Mouse (Mus musculus): ENCODE results near the gene Rps19. TPM values are rescaled to one million over a fixed set of nuclear protein-coding genes. Genes with fewer than 3 reads are reported as not detected.

Gene Rps19
- total and polyA plus RNA-seq, 3 experiments = 1,739 to 4,140 (median 2,094) TPM

- H3K4me3 ChIP-seq (replicated peaks in 1 of 3; ENCODE audit: low read depth in 2 of 3, low read length in 2 of 3, poor library complexity in 1 of 3) = no peak overlapping the region
- in situ Hi-C loops (cut with MboI; ENCODE audit: low pct_ligation_motif_present, low pct_unique_long_range_greater_than_20kb, low sequenced_read_pairs) = no loop called here
- no peak for DNase-seq (ENCODE audit: extremely low read depth)
Observed at GRCm38 (mm10) chr7:24864156-24864555, 20.0 kb upstream of the Rps19 start.

GRCm38 (mm10) chr7:24869080-24869479 is 15.1 kb upstream of the Rps19 start:
- TF ChIP-seq HCFC1 (IDR thresholded peaks at IDR 0.05; ENCODE audit: low read depth, low read length) = no peak
- TF ChIP-seq MEF2A (IDR thresholded peaks at IDR 0.05; ENCODE audit: borderline replicate concordance, low read depth, low read length) = no peak
- TF ChIP-seq CTCF (conservative IDR thresholded peaks at IDR 0.05 in 1 of 2, IDR thresholded peaks at IDR 0.05 in 1 of 2; ENCODE audit: low read depth in 2 of 2, low read length in 2 of 2) = no peak
- no peak for TF ChIP-seq USF2 (conservative IDR thresholded peaks at IDR 0.05; ENCODE audit: low read depth, low read length)
- TF ChIP-seq MAX (IDR thresholded peaks at IDR 0.05; ENCODE audit: low read length) = no peak
- TF ChIP-seq CHD1 (IDR thresholded peaks at IDR 0.05; ENCODE audit: low read depth, low read length) = no peak
- no peak for TF ChIP-seq ZC3H11A (IDR thresholded peaks at IDR 0.05; ENCODE audit: low read depth, low read length)
- TF ChIP-seq ZMIZ1 (IDR thresholded peaks at IDR 0.05; ENCODE audit: low read depth, low read length) = no peak
- TF ChIP-seq IRF4 (IDR thresholded peaks at IDR 0.05; ENCODE audit: low read depth, low read length) = no peak
- no peak for TF ChIP-seq MAFK (IDR thresholded peaks at IDR 0.05; ENCODE audit: insufficient replicate concordance, low read length)
- TF ChIP-seq MXI1 (IDR thresholded peaks at IDR 0.05; ENCODE audit: low read depth, low read length) = no peak
- no peak overlapping the region for H3K9ac ChIP-seq (ENCODE audit: insufficient read depth, low read depth)
- no peaks in the 10 kb centered on the region for H3K9me3 ChIP-seq (replicated peaks; ENCODE audit: low read length)
- no peak overlapping the region for H3K27ac ChIP-seq (ENCODE audit: insufficient read depth, low read depth)
- dilution Hi-C loops (cut with MboI; ENCODE audit: extremely low pct_ligation_motif_present, extremely low pct_unique_long_range_greater_than_20kb, low sequenced_read_pairs) = no loop called here
- no peak overlapping the region for H3K4me2 ChIP-seq (ENCODE audit: insufficient read depth, low read depth, poor library complexity, severe bottlenecking)
- H3K36me3 ChIP-seq (replicated peaks in 1 of 2; ENCODE audit: control insufficient read depth in 1 of 2, insufficient read depth in 1 of 2, low read length in 1 of 2) = no peaks in the 10 kb centered on the region
- peaks cover 2% of the 10 kb centered on the region for H3K27me3 ChIP-seq (replicated peaks)
- in situ Hi-C loops (cut with MboI; ENCODE audit: low pct_ligation_motif_present, low pct_unique_long_range_greater_than_20kb, low sequenced_read_pairs) = no loop called here
- H3K79me2 ChIP-seq (replicated peaks; ENCODE audit: control insufficient read depth, extremely low read depth, insufficient read depth, poor library complexity, severe bottlenecking) = no peaks in the 10 kb centered on the region
- no peak overlapping the region for H3K4me3 ChIP-seq (replicated peaks in 1 of 3; ENCODE audit: low read depth in 2 of 3, low read length in 2 of 3, poor library complexity in 1 of 3)
- no peak for DNase-seq (ENCODE audit: extremely low read depth)
- peaks cover 5 to 7% of the 10 kb centered on the region in 2 experiments; a peak in 2 of 4 replicates for H3K4me1 ChIP-seq (ENCODE audit: control insufficient read depth in 1 of 2, insufficient read depth in 2 of 2)

More at GRCm38 (mm10) chr7:24864156-24864555, 20.0 kb upstream of the Rps19 start:
- no peaks in the 10 kb centered on the region for H3K79me2 ChIP-seq (replicated peaks; ENCODE audit: control insufficient read depth, extremely low read depth, insufficient read depth, poor library complexity, severe bottlenecking)
- no peak for TF ChIP-seq USF1 (IDR thresholded peaks at IDR 0.05; ENCODE audit: low read depth, low read length)
- no peak overlapping the region for H3K4me2 ChIP-seq (ENCODE audit: insufficient read depth, low read depth, poor library complexity, severe bottlenecking)
- peaks cover 16% of the 10 kb centered on the region for H3K27me3 ChIP-seq (replicated peaks)
- H3K36me3 ChIP-seq (replicated peaks in 1 of 2; ENCODE audit: control insufficient read depth in 1 of 2, insufficient read depth in 1 of 2, low read length in 1 of 2) = no peaks in the 10 kb centered on the region
- peaks cover 0 to 5% of the 10 kb centered on the region in 2 experiments; a peak in 2 of 4 replicates for H3K4me1 ChIP-seq (ENCODE audit: control insufficient read depth in 1 of 2, insufficient read depth in 2 of 2)
- no peak overlapping the region for H3K9ac ChIP-seq (ENCODE audit: insufficient read depth, low read depth)
- H3K27ac ChIP-seq (ENCODE audit: insufficient read depth, low read depth) = no peak overlapping the region
- dilution Hi-C loops (cut with MboI; ENCODE audit: extremely low pct_ligation_motif_present, extremely low pct_unique_long_range_greater_than_20kb, low sequenced_read_pairs) = no loop called here
- H3K9me3 ChIP-seq (replicated peaks; ENCODE audit: low read length) = peaks cover 2% of the 10 kb centered on the region

- H3K9me3 ChIP-seq (replicated peaks; ENCODE audit: low read length) = no peaks in the 10 kb centered on the region
- dilution Hi-C loops (cut with MboI; ENCODE audit: extremely low pct_ligation_motif_present, extremely low pct_unique_long_range_greater_than_20kb, low sequenced_read_pairs) = no loop called here
- no peak within 1 kb of the TSS for H3K4me3 ChIP-seq (replicated peaks in 1 of 3; ENCODE audit: low read depth in 2 of 3, low read length in 2 of 3, poor library complexity in 1 of 3)
- peaks cover 5% of the 10 kb centered on the region for H3K27me3 ChIP-seq (replicated peaks)
- no peak within 1 kb of the TSS for H3K9ac ChIP-seq (ENCODE audit: insufficient read depth, low read depth)
- H3K4me1 ChIP-seq (ENCODE audit: control insufficient read depth in 1 of 2, insufficient read depth in 2 of 2) = peaks cover 4 to 5% of the 10 kb centered on the region in 2 experiments; a peak in 1 of 4 replicates
- in situ Hi-C loops (cut with MboI; ENCODE audit: low pct_ligation_motif_present, low pct_unique_long_range_greater_than_20kb, low sequenced_read_pairs) = no loop called here
- H3K36me3 ChIP-seq (replicated peaks in 1 of 2; ENCODE audit: control insufficient read depth in 1 of 2, insufficient read depth in 1 of 2, low read length in 1 of 2) = no peaks in the 10 kb centered on the region
- DNase-seq (ENCODE audit: extremely low read depth) = no peak
- H3K4me2 ChIP-seq (ENCODE audit: insufficient read depth, low read depth, poor library complexity, severe bottlenecking) = no peak within 1 kb of the TSS
- no peak within 1 kb of the TSS for H3K27ac ChIP-seq (ENCODE audit: insufficient read depth, low read depth)
- TF ChIP-seq EP300 (IDR thresholded peaks at IDR 0.05; ENCODE audit: low read length) = no peak
- TF ChIP-seq KAT2A (IDR thresholded peaks at IDR 0.05; ENCODE audit: insufficient replicate concordance, low read length) = no peak
- no peaks in the 10 kb centered on the region for H3K79me2 ChIP-seq (replicated peaks; ENCODE audit: control insufficient read depth, extremely low read depth, insufficient read depth, poor library complexity, severe bottlenecking)
Observed at GRCm38 (mm10) chr7:24869532-24870165, 14.5 kb upstream of the Rps19 start, which contains the start of the genes Lypd4 and Dmrtc2. TSS of gene Lypd4 (minus strand) at chr7:24869941. TSS of gene Dmrtc2 (plus strand) at chr7:24870057.
